Mouse (Mus musculus) G1E-ER4 (cell line): ENCODE data around the gene Bmp6. TPM values are rescaled to one million over a fixed set of nuclear protein-coding genes. Genes with fewer than 3 reads are reported as not detected.

Source experiments
- GATA1 ChIP-seq: IDR thresholded peaks from one replicate; pipeline ENCODE4 v1.8.0; 2012; ENCODE audit warnings: low read length, inconsistent platforms
- polyA plus RNA-seq: library from polyadenylated mRNA; stranded (reverse); fragments of >175 nt; gene quantifications from 2 replicates; pipeline ENCODE4 v1.2.3, GENCODE M21; 2012

The Bmp6 gene
- polyA plus RNA-seq = not detected in 2 replicates

GRCm38 (mm10) chr13:38344713-38345430, at the start of gene Bmp6:
Gene Bmp6 (plus strand): TSS chr13:38345107.
- no peak for TF ChIP-seq GATA1

DNA sequence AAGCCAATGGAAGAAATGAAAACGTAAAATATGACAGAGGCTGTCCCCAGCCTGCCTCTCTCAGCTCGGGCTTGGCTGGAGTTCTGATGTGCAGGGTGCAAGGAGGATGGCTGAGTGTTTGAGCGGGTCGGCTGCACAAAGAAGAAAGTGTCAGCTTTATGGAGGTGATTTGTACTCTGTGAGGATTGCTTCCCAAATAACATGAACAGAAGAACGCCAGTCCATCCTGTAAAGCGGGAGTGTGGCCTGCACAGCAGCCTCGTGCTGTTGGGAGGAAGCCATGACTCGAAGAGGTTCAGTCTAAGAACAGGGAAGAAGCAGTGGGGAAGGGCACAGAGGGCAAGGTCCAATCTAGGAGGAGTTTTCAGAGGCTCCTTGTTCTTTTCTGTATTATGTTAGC, 48.7 kb upstream of the Bmp6 start:
- no peak for TF ChIP-seq GATA1

DNA sequence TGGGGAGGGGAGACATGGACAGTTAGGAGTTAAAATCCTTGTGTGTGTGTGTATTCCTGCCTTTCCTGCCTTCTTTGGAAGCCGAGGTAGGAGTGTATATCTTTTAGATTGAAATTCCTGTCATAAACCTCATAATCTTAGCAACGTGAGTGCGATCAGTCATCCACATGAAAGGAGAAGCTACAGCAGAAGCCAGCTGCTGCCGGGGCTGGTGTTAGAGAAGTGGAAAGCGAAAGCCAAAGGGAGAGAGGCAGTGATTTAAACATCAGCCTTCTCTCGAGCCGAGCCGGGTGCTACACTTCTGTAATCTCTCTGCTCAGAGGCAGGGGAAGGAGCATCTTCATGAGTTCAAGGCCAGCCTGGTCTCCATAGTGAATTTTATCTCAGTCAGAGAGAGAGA, 48.3 kb upstream of the Bmp6 start:
- TF ChIP-seq GATA1 = no peak

DNA sequence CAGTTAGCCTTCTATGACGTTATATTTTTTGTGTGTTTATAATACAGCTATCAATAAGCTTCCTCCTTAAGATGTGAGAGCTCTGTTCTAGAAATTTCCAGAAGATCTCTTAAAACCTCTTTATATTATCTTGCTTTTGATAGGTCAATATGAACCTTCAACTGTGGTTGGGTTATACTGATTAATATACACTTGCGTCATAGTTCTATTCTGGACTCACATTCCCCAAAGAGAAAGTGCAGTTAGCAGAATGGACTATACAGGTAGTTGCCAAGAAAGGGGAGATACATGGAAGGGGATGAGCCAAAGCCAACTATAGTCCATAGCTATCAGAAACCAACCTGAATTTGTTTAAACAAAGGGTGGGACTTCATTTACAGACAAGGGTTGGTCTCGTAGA, 33.8 kb upstream of the Bmp6 start:
- no peak for TF ChIP-seq GATA1

GRCm38 (mm10) chr13:38312357-38313040, 32.4 kb upstream of the Bmp6 start:
- TF ChIP-seq GATA1 = no peak

GRCm38 (mm10) chr13:38314590-38314989, 30.3 kb upstream of the Bmp6 start:
- no peak for TF ChIP-seq GATA1

DNA sequence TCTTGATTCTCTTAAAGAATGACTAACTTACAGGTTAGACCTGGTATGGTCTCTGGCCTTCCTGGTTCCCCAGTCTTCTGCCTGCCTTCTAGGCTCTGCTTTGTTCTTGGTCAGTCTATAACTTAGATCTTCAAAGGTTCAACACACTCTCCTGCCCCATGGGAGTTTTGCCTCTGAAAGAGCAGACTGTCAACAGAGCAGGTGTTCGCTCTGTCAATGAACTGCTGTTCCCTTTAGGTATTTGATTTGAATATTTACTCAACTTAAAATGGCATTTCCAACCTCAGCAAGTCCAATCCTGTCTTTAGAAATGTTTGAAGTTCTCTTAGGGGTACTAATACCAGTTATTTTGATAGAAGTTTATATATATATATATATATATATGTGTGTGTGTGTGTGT, 26.5 kb upstream of the Bmp6 start:
- TF ChIP-seq GATA1 = no peak

GRCm38 (mm10) chr13:38320354-38320753, 24.6 kb upstream of the Bmp6 start:
- TF ChIP-seq GATA1 = no peak

- no peak for TF ChIP-seq GATA1
These were observed 20.5 kb upstream of the Bmp6 start for GRCm38 (mm10) chr13:38324452-38324851.

GRCm38 (mm10) chr13:38327377-38327776, 17.5 kb upstream of the Bmp6 start:
- no peak for TF ChIP-seq GATA1

GRCm38 (mm10) chr13:38333496-38333895, 11.4 kb upstream of the Bmp6 start:
- no peak for TF ChIP-seq GATA1

GRCm38 (mm10) chr13:38342598-38342997, 2.3 kb upstream of the Bmp6 start:
- TF ChIP-seq GATA1 = no peak

GRCm38 (mm10) chr13:38343202-38343601, 1.7 kb upstream of the Bmp6 start:
- TF ChIP-seq GATA1 = no peak

DNA sequence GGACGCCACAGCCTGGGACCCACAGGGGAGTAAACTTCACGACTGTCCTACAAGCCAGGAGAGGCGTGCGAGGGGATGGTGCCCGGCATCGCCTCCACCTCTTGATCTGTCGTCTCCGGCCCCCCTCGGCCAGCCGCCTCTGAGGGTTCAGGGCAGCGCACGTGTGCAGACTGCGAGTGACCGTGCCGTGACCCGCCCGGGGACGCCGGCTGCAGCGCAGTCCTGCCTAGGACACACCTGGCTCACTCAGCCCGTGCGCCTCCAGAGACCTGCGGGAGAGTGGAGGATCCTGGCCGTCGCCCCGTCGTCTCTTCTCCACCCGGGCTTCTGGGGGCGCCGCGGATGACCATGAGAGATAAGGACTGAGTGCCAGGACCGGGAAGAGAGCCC, 519 bp downstream of the Bmp6 start:
- TF ChIP-seq GATA1 = no peak

DNA sequence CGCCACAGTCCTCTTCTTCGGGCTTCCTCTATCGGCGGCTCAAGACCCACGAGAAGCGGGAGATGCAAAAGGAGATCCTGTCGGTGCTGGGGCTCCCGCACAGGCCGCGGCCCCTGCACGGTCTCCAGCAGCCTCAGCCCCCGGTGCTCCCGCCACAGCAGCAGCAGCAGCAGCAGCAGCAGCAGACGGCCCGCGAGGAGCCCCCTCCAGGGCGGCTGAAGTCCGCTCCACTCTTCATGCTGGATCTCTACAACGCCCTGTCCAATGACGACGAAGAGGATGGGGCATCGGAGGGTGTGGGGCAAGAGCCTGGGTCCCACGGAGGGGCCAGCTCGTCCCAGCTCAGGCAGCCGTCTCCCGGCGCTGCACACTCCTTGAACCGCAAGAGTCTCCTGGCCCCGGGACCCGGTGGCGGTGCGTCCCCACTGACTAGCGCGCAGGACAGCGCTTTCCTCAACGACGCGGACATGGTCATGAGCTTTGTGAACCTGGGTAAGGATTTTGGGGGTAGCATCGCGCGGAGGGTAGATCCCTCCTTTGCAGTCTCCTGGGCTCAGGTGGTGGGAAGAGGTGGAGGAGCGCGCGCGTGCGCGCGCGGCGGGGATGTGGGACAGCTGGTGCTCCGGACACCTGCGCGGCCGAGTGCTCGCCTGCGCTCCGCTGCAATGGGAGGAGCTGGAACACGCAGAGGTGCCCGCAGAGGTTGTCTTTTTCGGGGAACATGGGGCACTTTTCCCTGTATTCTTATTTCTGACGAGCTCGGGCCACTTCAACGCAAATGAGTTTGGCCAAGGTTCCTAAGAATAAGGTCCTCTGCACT, 1.4 kb downstream of the Bmp6 start:
- no peak for TF ChIP-seq GATA1

- TF ChIP-seq GATA1 = no peak
These were observed 2.3 kb downstream of the Bmp6 start for GRCm38 (mm10) chr13:38347021-38347774.

- TF ChIP-seq GATA1 = no peak
These were observed 2.8 kb downstream of the Bmp6 start for GRCm38 (mm10) chr13:38347775-38348135.
